Mouse (Mus musculus): Measurements from ENCODE around the gene Car6. TPM values are rescaled to one million over a fixed set of nuclear protein-coding genes. Genes with fewer than 3 reads are reported as not detected.

The Car6 gene
- polyA plus RNA-seq (2012; rRNA removed): 0.14 and 0.22 TPM in 2 replicates

DNA sequence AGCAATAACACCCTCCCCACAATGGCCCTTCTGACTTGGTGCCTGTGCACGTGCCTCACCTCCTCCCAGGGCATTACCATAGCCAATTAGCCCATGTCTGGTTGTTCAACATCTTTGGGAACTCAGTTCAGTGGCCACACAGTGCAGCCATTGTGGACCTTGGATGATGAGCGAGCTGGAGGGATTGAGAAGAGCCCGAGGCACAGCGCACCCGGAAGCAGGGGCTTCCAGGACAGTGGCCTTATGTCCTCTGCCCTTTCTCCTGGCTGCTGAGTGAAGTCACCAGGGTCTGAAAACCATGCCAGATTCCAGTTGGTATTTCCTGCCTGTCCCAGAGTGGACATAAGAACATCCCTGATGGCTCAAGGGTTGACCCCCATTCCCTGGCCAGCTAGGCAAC is at the start of gene Car6:
Gene Car6 (minus strand): TSS at position 101 of the 400 bp plus-strand sequence.

DNA sequence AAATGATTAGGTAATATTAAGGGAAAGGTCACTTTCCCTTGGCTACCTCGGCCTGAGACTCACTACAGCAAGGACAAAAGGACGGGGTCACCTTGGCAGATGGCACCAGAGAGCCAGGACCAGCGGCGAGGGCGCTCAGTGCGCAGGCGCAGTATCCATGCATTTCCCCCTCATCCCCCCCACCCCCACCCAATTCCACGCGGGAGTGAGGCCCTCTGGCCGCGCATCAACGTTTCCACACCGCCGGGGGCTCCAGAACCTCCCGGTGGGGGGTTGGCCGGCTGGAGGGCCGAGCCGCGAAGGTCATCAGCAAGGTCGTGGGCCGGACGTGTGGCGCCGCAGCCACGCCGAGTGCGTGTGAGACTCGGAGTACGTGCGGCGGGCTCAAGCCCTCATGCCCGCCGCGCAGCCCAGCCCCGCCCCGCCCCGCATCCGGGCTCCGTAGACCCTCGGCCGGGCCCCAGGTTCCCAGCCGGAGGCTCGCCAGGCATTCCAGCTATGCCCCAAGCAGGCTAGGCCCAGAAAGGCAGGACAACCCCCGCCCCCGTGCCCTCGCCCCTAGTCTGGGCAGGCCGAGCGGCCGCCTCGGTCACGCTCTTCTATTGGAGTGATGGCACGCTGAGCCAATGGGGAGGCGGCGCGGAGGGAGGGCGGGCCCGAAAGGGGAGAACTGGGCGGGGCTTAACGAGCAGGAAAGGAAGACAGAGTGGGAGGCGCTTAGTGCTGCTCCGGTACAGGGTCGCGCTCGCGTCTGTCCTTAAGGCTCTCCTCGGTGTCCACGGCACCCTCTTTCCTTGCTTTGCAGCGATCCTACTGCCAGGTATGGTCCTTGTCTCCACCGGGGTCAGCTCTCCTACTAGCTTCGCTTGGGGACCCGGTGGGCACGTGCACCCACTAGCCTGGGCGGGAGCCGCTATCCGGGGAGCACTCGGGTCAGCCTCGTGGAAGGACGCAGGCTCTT is 35.7 kb upstream of the Car6 start, which contains the start of gene Eno1:
Gene Eno1 (plus strand): TSS at position 201 of the 961 bp plus-strand sequence.

Other genes starting within 250 kb of the Car6 start
- gene Spsb1, start 246.3 kb downstream of the Car6 start, polyA plus RNA-seq (2012; rRNA removed): 7.3 and 14.2 TPM in 2 replicates
- gene H6pd, start 192.3 kb downstream of the Car6 start, polyA plus RNA-seq (2012; rRNA removed): 3.5 and 7.0 TPM in 2 replicates
- 0.79 and 1.5 TPM in 2 replicates for gene Gpr157, start 114.0 kb downstream of the Car6 start, polyA plus RNA-seq (2012; rRNA removed)
- gene Slc2a5, start 82.0 kb downstream of the Car6 start, polyA plus RNA-seq (2012; rRNA removed): 0.85 and 1.2 TPM in 2 replicates
- 0.05 TPM in 1 of 2 replicates, not detected in the other for gene Slc2a7, start 52.4 kb downstream of the Car6 start, polyA plus RNA-seq (2012; rRNA removed)
- gene Eno1, start 35.4 kb upstream of the Car6 start, polyA plus RNA-seq (2012; rRNA removed): 648 and 671 TPM in 2 replicates
- gene Rere, start 80.3 kb upstream of the Car6 start, polyA plus RNA-seq (2012; rRNA removed): 50.7 and 57.8 TPM in 2 replicates

All from central nervous system, embryonic 11.5 days (tissue).